Mouse (Mus musculus): ENCODE results near the gene Olfr283. TPM values are rescaled to one million over a fixed set of nuclear protein-coding genes. Genes with fewer than 3 reads are reported as not detected.

Olfr283 gene
- total and polyA plus RNA-seq, 3 experiments: not detected

- DNase-seq (ENCODE audit: extremely low read depth): no peak
- H3K4me1 ChIP-seq (ENCODE audit: control insufficient read depth in 1 of 2, insufficient read depth in 2 of 2): peaks cover 0 to 2% of the 10 kb centered on the region in 2 experiments; a peak in 1 of 4 replicates
Observed at GRCm38 (mm10) chr15:98397136-98397535, 16.4 kb upstream of the Olfr283 start.

DNA sequence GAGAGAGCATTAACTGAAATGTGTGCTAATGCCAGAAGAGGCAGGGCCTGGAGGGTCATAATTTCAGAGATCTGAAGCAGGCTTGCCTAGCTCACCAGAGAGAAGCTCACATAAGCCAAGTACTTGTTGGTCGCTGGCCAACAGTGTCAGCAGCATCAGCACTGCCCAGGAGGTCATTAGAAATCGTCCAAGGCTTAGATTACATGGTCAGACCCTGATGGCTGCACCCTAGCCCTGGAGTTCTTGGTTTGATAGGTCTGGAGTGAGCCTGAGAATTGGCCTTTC lies 11.1 kb upstream of the Olfr283 start:
- no peak for DNase-seq (ENCODE audit: extremely low read depth)
- Histone ChIP-seq H3K9ac (ENCODE audit: insufficient read depth, low read depth) (no peak overlapping the region), H3K79me2 (replicated peaks; ENCODE audit: control insufficient read depth, extremely low read depth, insufficient read depth, poor library complexity, severe bottlenecking) (no peaks in the 10 kb centered on the region), H3K4me2 (ENCODE audit: insufficient read depth, low read depth, poor library complexity, severe bottlenecking) (no peak overlapping the region), H3K4me1 (ENCODE audit: control insufficient read depth in 1 of 2, insufficient read depth in 2 of 2) (peaks cover 0 to 14% of the 10 kb centered on the region in 2 experiments; a peak in 1 of 4 replicates), H3K9me3 (replicated peaks; ENCODE audit: low read length) (peaks cover 9% of the 10 kb centered on the region), H3K36me3 (replicated peaks in 1 of 2; ENCODE audit: control insufficient read depth in 1 of 2, insufficient read depth in 1 of 2, low read length in 1 of 2) (no peaks in the 10 kb centered on the region), H3K4me3 (replicated peaks in 1 of 3; ENCODE audit: low read depth in 2 of 3, low read length in 2 of 3, poor library complexity in 1 of 3) (no peak overlapping the region), H3K27ac (ENCODE audit: insufficient read depth, low read depth) (no peak overlapping the region), H3K27me3 (replicated peaks) (peaks cover 16% of the 10 kb centered on the region)
- dilution Hi-C loops (cut with MboI; ENCODE audit: extremely low pct_ligation_motif_present, extremely low pct_unique_long_range_greater_than_20kb, low sequenced_read_pairs): no loop called here
- in situ Hi-C loops (cut with MboI; ENCODE audit: low pct_ligation_motif_present, low pct_unique_long_range_greater_than_20kb, low sequenced_read_pairs): no loop called here
- TF ChIP-seq MAX (IDR thresholded peaks at IDR 0.05; ENCODE audit: low read length) (no peak), CTCF (conservative IDR thresholded peaks at IDR 0.05 in 1 of 2, IDR thresholded peaks at IDR 0.05 in 1 of 2; ENCODE audit: low read depth in 2 of 2, low read length in 2 of 2) (no peak), ZKSCAN1 (IDR thresholded peaks at IDR 0.05; ENCODE audit: borderline replicate concordance, low read depth, low read length) (no peak), MAFK (IDR thresholded peaks at IDR 0.05; ENCODE audit: insufficient replicate concordance, low read length) (no peak), PAX5 (IDR thresholded peaks at IDR 0.05; ENCODE audit: low read length) (no peak), ELF1 (IDR thresholded peaks at IDR 0.05; ENCODE audit: low read depth, low read length) (no peak), IRF4 (IDR thresholded peaks at IDR 0.05; ENCODE audit: low read depth, low read length) (no peak), JUND (conservative IDR thresholded peaks at IDR 0.05; ENCODE audit: low read depth, low read length) (no peak), TCF12 (IDR thresholded peaks at IDR 0.05; ENCODE audit: low read depth, low read length) (no peak)

More at GRCm38 (mm10) chr15:98397136-98397535, 16.4 kb upstream of the Olfr283 start:
- Histone ChIP-seq H3K4me2 (ENCODE audit: insufficient read depth, low read depth, poor library complexity, severe bottlenecking) (no peak overlapping the region), H3K9ac (ENCODE audit: insufficient read depth, low read depth) (no peak overlapping the region), H3K27ac (ENCODE audit: insufficient read depth, low read depth) (no peak overlapping the region), H3K9me3 (replicated peaks; ENCODE audit: low read length) (peaks cover 9% of the 10 kb centered on the region), H3K4me3 (replicated peaks in 1 of 3; ENCODE audit: low read depth in 2 of 3, low read length in 2 of 3, poor library complexity in 1 of 3) (no peak overlapping the region), H3K27me3 (replicated peaks) (peaks cover 47% of the 10 kb centered on the region), H3K79me2 (replicated peaks; ENCODE audit: control insufficient read depth, extremely low read depth, insufficient read depth, poor library complexity, severe bottlenecking) (no peaks in the 10 kb centered on the region), H3K36me3 (replicated peaks in 1 of 2; ENCODE audit: control insufficient read depth in 1 of 2, insufficient read depth in 1 of 2, low read length in 1 of 2) (no peaks in the 10 kb centered on the region)
- dilution Hi-C loops (cut with MboI; ENCODE audit: extremely low pct_ligation_motif_present, extremely low pct_unique_long_range_greater_than_20kb, low sequenced_read_pairs) (no loop called here), in situ Hi-C loops (cut with MboI; ENCODE audit: low pct_ligation_motif_present, low pct_unique_long_range_greater_than_20kb, low sequenced_read_pairs) (no loop called here)
- TF ChIP-seq CTCF (conservative IDR thresholded peaks at IDR 0.05 in 1 of 2, IDR thresholded peaks at IDR 0.05 in 1 of 2; ENCODE audit: low read depth in 2 of 2, low read length in 2 of 2): no peak
- TF ChIP-seq TBP (conservative IDR thresholded peaks at IDR 0.05; ENCODE audit: low read depth, low read length): no peak
- TF ChIP-seq TCF12 (IDR thresholded peaks at IDR 0.05; ENCODE audit: low read depth, low read length): no peak
- TF ChIP-seq KAT2A (IDR thresholded peaks at IDR 0.05; ENCODE audit: insufficient replicate concordance, low read length): no peak
- no peak for TF ChIP-seq SIN3A (IDR thresholded peaks at IDR 0.05; ENCODE audit: low read length)
- TF ChIP-seq MAZ (IDR thresholded peaks at IDR 0.05; ENCODE audit: low read depth, low read length): no peak
- TF ChIP-seq ELF1 (IDR thresholded peaks at IDR 0.05; ENCODE audit: low read depth, low read length): no peak
- no peak for TF ChIP-seq HCFC1 (IDR thresholded peaks at IDR 0.05; ENCODE audit: low read depth, low read length)
- TF ChIP-seq JUND (conservative IDR thresholded peaks at IDR 0.05; ENCODE audit: low read depth, low read length): no peak
- no peak for TF ChIP-seq EP300 (IDR thresholded peaks at IDR 0.05; ENCODE audit: low read length)
- no peak for TF ChIP-seq MAX (IDR thresholded peaks at IDR 0.05; ENCODE audit: low read length)
- no peak for TF ChIP-seq GABPA (IDR thresholded peaks at IDR 0.05; ENCODE audit: insufficient replicate concordance, low read depth, low read length)
- no peak for TF ChIP-seq MEF2A (IDR thresholded peaks at IDR 0.05; ENCODE audit: borderline replicate concordance, low read depth, low read length)
- no peak for TF ChIP-seq MAFK (IDR thresholded peaks at IDR 0.05; ENCODE audit: insufficient replicate concordance, low read length)
- no peak for TF ChIP-seq ETS1 (conservative IDR thresholded peaks at IDR 0.05; ENCODE audit: low read depth, low read length)
- no peak for TF ChIP-seq RCOR1 (conservative IDR thresholded peaks at IDR 0.05; ENCODE audit: low read depth, low read length)
- TF ChIP-seq ZC3H11A (IDR thresholded peaks at IDR 0.05; ENCODE audit: low read depth, low read length): no peak
- TF ChIP-seq CHD2 (IDR thresholded peaks at IDR 0.05; ENCODE audit: low read length): no peak
- TF ChIP-seq MXI1 (IDR thresholded peaks at IDR 0.05; ENCODE audit: low read depth, low read length): no peak
